Mouse (Mus musculus): ENCODE measurements around the gene Fosl1. TPM values are rescaled to one million over a fixed set of nuclear protein-coding genes. Genes with fewer than 3 reads are reported as not detected.

Fosl1 gene
- total RNA-seq, 2 experiments from 2014 or later = not detected

GRCm38 (mm10) chr19:5456922-5457745 lies 9.8 kb downstream of the Fosl1 start:
- peak; percentile 96 to 98 for DNase-seq (ENCODE audit: low spot score in 2 of 2)

- DNase-seq (ENCODE audit: low spot score in 2 of 2) = no peak
These were observed 10.5 kb downstream of the Fosl1 start, which contains the start of gene Ccdc85b for GRCm38 (mm10) chr19:5457746-5458442. Gene Ccdc85b (minus strand): TSS chr19:5457894.

GRCm38 (mm10) chr19:5459019-5459418 lies 11.7 kb downstream of the Fosl1 start:
- DNase-seq (ENCODE audit: low spot score in 2 of 2) = peak; percentile 59 to 75

- DNase-seq (ENCODE audit: low spot score in 2 of 2) = no peak
These were observed 12.5 kb downstream of the Fosl1 start for GRCm38 (mm10) chr19:5459896-5460295.

DNA sequence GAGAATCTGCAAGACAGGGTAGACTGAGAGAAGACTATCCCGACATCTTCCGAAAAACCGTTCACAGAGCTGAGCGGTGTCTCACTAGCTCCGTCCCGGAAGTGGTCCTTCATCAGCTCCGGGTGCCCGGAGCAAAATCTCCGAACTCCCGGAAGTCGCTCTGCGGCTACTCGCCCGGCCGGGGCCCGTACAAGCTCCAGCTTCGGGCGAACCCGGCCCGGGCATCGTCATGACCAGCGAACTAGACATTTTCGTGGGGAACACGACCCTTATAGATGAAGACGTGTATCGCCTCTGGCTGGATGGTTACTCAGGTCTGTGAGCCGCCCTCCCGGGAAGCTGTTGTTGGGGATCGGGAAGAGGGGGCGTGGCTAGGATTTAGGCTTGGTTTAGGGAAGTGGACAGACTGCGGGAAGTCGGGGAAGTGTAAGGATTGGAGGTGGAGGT lies 13.1 kb downstream of the Fosl1 start, which contains the start of gene Fibp:
Gene Fibp (plus strand): TSS at position 151 of the 447 bp plus-strand sequence.
- DNase-seq (ENCODE audit: low spot score in 2 of 2) = peak; percentile 81 to 91

GRCm38 (mm10) chr19:5461411-5461810 lies 14.1 kb downstream of the Fosl1 start:
- DNase-seq (ENCODE audit: low spot score in 2 of 2) = no peak

GRCm38 (mm10) chr19:5463212-5463611 lies 15.9 kb downstream of the Fosl1 start:
- DNase-seq (ENCODE audit: low spot score in 2 of 2) = no peak

GRCm38 (mm10) chr19:5463791-5464562 lies 16.6 kb downstream of the Fosl1 start:
- DNase-seq (ENCODE audit: low spot score in 2 of 2) = peak in 1 of 2 experiments; percentile 54

GRCm38 (mm10) chr19:5465037-5465436 lies 17.7 kb downstream of the Fosl1 start:
- no peak for DNase-seq (ENCODE audit: low spot score in 2 of 2)

- DNase-seq (ENCODE audit: low spot score in 2 of 2) = no peak
These were observed 19.7 kb downstream of the Fosl1 start for GRCm38 (mm10) chr19:5466916-5467500.

GRCm38 (mm10) chr19:5468374-5468773 lies 21.0 kb downstream of the Fosl1 start, which contains the start of gene Ctsw:
Gene Ctsw (minus strand): TSS chr19:5468507.
- no peak for DNase-seq (ENCODE audit: low spot score in 2 of 2)

DNA sequence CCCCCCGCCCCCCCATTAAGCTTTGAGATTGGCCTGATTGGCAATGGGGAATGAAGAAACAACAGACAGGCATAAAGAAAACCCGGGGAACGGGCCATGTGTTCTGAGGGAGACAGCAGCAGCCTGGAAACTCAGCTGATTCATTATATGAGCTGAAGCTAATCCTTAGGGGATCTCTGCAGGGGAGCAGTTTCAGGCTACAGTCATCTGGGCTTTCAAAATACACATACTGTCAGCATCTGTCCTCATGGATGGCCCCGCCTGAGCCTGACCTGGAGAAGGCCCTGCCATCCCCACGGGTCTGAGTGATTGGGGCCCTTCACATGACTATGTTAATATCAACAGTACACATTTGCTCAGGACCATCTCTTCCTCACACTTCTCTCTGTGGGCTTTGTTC lies 24.5 kb downstream of the Fosl1 start:
- no peak for DNase-seq (ENCODE audit: low spot score in 2 of 2)

GRCm38 (mm10) chr19:5472857-5473256 lies 25.5 kb downstream of the Fosl1 start:
- DNase-seq (ENCODE audit: low spot score in 2 of 2) = no peak

DNA sequence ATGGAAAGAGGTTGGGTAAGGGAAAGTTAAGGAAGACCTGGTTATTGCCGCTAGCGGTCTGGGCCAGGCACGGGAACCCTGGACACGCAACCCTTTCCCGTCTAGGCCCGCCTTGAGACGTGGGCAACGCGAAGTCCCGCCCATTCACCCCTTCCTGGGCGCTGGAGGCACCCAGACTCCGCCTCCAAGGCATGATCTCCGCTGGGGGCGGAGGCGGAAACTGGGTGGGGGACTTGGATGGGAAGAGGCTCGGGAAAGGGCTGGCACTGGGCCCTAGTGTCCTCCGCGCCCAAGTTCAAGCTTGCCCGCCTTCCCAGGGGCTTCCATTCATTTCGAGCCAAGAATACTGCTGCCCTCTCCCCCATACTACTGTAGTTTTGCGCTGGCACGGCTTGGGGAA lies 26.4 kb downstream of the Fosl1 start, which contains the start of gene Efemp2:
Gene Efemp2 (plus strand): TSS at position 235 of the 400 bp plus-strand sequence.
- no peak for DNase-seq (ENCODE audit: low spot score in 2 of 2)

GRCm38 (mm10) chr19:5474281-5475068 lies 27.1 kb downstream of the Fosl1 start:
- no peak for DNase-seq (ENCODE audit: low spot score in 2 of 2)

GRCm38 (mm10) chr19:5475069-5475714 lies 27.8 kb downstream of the Fosl1 start:
- DNase-seq (ENCODE audit: low spot score in 2 of 2) = no peak

DNA sequence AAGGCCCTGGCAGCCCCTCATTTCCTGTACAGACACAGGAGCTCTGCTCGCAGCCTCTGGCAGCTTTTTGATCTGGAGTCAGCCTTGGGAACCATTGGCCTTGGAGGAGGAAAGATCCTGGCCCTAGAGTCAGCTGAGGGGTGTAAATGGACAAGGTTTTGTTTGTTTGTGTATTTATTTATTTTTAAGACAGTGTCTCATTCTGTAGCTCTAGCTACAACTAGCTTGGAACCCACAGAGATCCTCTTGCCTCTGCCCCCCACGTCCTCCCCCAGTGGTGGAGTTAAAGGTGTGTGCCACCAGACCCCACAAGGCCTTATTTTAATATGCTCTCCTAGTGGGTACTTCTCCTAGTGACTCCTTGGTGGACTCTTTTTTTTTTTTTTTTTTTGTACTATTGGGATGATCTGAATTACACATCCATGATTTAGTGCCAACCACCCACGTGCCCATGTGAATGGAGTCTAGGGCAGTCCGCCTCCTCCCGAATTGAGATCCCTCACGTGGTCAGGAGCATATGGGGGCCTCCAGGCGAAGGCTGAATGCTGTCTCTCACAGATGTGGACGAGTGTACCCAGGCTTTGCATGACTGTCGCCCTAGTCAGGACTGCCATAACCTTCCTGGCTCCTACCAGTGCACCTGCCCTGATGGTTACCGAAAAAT lies 29.8 kb downstream of the Fosl1 start:
- no peak for DNase-seq (ENCODE audit: low spot score in 2 of 2)

GRCm38 (mm10) chr19:5477668-5478300 lies 30.4 kb downstream of the Fosl1 start:
- DNase-seq (ENCODE audit: low spot score in 2 of 2) = no peak

All from layer of hippocampus, adult 18-20 months (tissue).